Mouse (Mus musculus): Measurements from ENCODE around the gene Trabd2b. TPM values are rescaled to one million over a fixed set of nuclear protein-coding genes. Genes with fewer than 3 reads are reported as not detected.

The Trabd2b gene
- total RNA-seq, 4 experiments from 2014 or later: 0.99 to 1.9 (median 1.2) TPM

DNA sequence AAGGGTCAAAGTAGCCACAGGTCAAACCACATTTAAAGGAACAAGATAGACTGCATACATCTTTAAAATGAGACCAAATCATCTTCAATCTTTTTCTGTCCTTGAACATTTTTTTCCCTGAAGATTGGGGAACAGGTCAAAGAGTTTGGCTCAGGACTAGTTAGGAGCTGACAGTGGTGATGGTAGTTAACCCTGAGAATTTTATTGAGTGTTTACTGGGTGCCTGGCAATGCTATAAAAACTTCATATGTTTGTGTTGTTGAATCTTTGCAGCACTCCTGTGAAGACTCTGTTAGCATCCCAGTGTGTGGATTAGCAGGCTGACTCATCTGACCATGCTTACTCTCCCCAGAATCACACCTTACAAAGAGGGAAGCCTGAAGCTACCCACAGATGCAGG is 238.8 kb downstream of the Trabd2b start:
- DNase-seq (ENCODE audit: low spot score in 2 of 2): no peak

DNA sequence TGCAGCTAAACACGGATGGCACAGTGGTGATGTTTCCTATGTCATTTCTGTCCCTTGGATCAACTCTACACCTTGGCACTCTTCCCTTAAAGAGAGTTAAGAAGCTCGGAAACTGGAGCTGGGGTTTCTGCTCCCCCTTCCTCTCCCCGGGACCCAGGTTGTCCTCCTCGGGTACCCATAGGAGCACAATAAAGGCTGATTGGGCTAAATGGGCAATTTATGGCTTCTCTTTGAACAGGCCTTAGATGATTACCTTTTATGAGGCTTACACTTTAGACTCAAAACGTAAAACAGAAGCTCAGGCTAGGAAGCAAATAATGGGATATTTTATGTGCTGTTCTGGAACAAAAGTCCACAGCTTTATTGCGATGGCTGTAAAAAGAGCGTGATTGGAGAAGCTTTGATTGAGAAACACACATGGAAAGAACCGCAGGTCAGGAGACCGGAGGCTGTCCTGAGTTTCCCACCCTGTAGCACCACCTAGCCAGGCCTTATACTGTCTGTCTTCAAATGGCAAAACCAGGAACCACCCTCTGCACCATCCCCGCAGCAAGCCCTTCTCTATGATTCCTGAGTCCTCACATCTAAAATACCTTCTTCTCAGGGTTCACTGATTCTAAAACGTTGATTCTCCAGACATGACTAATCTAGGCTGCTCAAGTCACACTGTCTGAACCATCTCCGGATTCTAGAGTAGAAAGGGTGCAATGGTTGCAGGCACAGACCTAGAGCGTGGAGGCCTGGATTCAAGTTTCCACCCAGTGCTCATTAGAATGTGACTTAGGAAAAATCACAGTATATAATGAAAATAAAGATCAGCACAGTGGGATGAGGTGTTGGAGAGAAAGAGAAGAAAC is 240.5 kb downstream of the Trabd2b start:
- no peak for DNase-seq (ENCODE audit: low spot score in 2 of 2)

- no peak for DNase-seq (ENCODE audit: low spot score in 2 of 2)
Observed at GRCm38 (mm10) chr4:114647689-114648088, 241.2 kb downstream of the Trabd2b start.

DNA sequence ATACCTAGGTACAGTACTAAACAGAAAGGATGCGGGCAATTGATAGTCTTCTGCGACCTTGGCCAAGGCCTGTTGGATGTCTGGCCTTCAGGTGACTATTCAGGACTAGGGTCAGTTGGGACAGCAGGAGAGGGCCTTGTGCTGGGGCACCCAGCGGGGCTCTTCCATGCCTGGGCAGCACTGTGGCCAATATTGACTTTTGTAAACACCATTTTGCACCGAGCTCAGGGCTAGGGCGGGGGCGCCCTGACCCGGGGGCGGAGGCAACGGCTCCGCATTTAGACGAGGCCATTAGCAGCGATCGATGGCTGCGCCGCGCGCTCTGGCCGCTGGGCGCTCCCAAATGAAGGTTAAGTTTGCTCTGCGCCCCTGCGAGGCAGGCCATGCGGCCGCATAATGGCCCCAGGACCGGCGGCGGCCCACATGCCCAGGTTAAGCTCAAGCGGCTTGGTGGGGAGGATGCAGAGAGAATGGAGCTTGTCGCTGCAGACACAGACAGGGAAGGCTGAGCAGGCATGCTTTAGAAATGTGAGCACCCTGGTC is 242.1 kb downstream of the Trabd2b start:
- DNase-seq (ENCODE audit: low spot score in 2 of 2): no peak

- DNase-seq (ENCODE audit: low spot score in 2 of 2): no peak
Observed at GRCm38 (mm10) chr4:114650551-114650950, 244.0 kb downstream of the Trabd2b start.

- no peak for DNase-seq (ENCODE audit: low spot score in 2 of 2)
Observed at GRCm38 (mm10) chr4:114651007-114651406, 244.5 kb downstream of the Trabd2b start.

GRCm38 (mm10) chr4:114651606-114652005 is 245.1 kb downstream of the Trabd2b start:
- no peak for DNase-seq (ENCODE audit: low spot score in 2 of 2)

GRCm38 (mm10) chr4:114652400-114652799 is 245.9 kb downstream of the Trabd2b start:
- DNase-seq (ENCODE audit: low spot score in 2 of 2): no peak

DNA sequence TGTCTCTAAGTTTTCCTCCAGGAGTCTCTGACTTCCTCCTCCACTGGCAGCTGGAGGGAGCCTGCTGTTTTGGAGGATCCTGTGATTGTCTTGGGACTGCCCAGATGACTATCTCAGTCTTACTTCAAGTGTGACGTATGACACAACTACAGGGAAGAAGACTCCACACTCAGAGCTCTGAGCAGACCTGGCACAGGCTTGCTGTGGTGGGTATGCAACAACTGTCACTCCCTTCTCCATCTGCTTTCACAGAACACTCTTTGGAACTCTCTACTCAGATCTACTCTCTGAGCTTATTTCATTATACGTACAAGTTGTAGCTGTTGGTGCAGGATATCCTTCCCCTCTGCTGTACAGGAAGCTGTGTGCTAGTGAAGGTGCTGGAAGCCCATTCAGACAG is 251.4 kb downstream of the Trabd2b start:
- no peak for DNase-seq (ENCODE audit: low spot score in 2 of 2)

DNA sequence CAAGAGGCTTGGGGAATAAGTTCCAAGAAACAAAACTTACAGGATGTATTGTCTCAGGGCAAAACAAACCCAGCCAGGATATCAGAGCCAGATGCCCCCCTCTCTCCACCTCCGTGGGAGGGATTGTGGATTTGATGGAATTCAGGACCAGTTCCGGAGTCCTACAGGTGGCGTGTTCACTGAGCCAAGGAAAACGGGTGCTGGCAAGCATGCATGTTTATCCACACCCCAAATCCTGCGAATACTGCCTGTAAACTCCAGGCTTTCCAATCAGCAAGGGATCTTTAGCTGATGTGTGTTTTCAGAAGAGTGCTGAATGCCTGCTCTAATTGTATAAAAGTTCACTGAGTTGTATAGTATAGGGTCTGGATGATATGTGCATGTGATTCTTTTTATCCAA is 253.4 kb downstream of the Trabd2b start:
- no peak for DNase-seq (ENCODE audit: low spot score in 2 of 2)

GRCm38 (mm10) chr4:114664063-114665036 is 257.8 kb downstream of the Trabd2b start:
- DNase-seq (ENCODE audit: low spot score in 2 of 2): no peak

Other genes starting within 250 kb of the Trabd2b start
- not detected for gene Skint11, start 243.3 kb upstream of the Trabd2b start, total RNA-seq (2022)

All from gastrocnemius, adult 8-10 months (tissue).